Mouse (Mus musculus) erythroid progenitor cell, adult 5-6 weeks (primary cell): ENCODE measurements around the gene Dexi. TPM values are rescaled to one million over a fixed set of nuclear protein-coding genes. Genes with fewer than 3 reads are reported as not detected.
A peak's percentile ranks its signal among the peaks of the same experiment; 100 is the strongest.

ENCODE experiments used
- ATAC-seq: replicated peaks from 2 replicates; pipeline ENCODE4 v1.8.0; 2016; ENCODE audit warnings: moderate number of reproducible peaks, mild to moderate bottlenecking, moderate TSS enrichment, inconsistent platforms; ENCODE audit not compliant: poor library complexity, low FRiP score, severe bottlenecking
- total RNA-seq, 2 experiments: library from RNA; stranded (forward) in 1 of 2; stranded (reverse) in 1 of 2; fragments of 150-400 nt in 1 of 2; fragments of 186-747, 209-891 nt in 1 of 2; gene quantifications; 2 replicates each; pipeline versions ENCODE4 v1.2.3 to v1.2.4; 2015 to 2017; ENCODE audit warnings: low replicate concordance in 2 of 2

The Dexi gene
- 2.2 and 5.4 TPM in 2 replicates for total RNA-seq (2015; ENCODE audit: low replicate concordance)
- total RNA-seq (2017; ENCODE audit: low replicate concordance) = 1.8 TPM in 1 of 2 replicates, not detected in the other

DNA sequence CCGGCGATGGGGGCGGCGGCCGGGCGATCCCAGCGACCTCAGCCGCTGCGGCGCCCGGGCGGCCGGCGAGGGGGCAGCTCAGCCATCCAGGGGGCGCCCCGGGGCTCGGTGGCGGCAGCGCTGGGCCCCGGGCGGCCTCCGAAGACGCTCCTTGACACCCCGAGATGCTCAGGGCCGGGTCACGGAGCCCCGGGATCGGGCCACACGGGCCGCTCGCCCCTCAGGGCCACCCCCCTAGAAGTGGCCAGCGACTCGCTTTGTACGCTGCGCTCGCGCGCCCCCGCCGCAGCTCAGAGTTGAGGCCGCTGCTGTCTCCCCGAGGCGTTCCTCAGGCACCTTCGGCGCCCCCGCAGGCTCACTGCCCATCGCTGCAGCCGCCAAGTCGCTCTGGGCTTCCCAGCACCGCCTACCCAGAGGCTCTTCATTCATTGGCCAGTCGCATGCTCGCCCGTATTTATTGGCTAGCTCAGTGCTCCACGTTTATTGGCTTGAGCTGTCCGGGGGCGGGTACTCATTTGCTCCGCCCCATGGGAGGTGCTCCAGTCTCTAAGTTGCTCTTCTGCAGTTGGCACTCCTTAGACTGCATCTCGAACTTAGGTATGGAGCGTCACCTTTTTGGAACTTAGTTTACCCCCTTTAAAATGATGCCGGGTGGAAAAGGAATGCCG lies at the start of gene Dexi:
Gene Dexi, minus strand, starts transcription at position 357 of the 668 bp plus-strand sequence.
- ATAC-seq = peak; percentile 93

DNA sequence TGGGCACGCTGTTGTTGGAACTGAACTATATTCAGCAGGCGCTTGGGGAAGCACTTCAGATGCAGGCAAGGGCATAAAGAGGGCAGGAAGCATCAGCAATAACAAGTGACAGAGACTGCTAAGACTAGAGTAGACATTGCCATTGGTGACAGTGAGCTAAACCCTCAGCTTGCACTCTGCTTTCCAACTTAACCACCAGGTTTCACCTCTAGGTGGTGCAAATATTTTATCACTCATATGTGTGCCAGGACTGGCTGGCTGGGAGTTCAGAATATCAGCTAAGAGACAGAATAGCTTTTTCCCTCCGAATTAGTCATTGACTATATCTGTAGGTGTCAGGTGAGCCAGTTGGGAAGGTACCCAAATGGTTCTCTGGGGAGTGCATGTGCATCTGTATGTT lies 43.7 kb upstream of the Dexi start:
- ATAC-seq = no peak

- no peak for ATAC-seq
Measured at GRCm38 (mm10) chr16:10585165-10585564, 42.3 kb upstream of the Dexi start.

GRCm38 (mm10) chr16:10581234-10581898 lies 38.5 kb upstream of the Dexi start:
- ATAC-seq = no peak

DNA sequence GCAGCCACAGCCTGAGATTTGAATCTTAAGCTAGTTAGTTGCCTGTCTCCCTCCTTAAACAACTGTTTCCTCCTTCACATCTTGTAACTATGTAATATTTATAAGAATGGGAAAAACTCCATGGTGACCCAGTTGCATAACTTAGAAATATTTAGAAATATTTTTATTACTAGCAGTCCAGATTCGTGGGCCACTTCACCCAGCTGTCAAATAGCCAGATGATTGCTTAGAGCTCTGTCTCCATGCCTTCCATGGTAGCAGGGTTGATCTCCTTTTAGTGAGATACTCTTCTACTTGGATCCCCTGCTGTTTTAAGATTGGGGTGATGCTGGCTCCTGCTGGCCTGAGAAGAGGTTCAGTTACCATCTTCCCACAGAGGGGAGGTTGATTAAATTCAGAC lies 35.5 kb upstream of the Dexi start:
- no peak for ATAC-seq

- ATAC-seq = no peak
Measured at GRCm38 (mm10) chr16:10577548-10577947, 34.7 kb upstream of the Dexi start.

DNA sequence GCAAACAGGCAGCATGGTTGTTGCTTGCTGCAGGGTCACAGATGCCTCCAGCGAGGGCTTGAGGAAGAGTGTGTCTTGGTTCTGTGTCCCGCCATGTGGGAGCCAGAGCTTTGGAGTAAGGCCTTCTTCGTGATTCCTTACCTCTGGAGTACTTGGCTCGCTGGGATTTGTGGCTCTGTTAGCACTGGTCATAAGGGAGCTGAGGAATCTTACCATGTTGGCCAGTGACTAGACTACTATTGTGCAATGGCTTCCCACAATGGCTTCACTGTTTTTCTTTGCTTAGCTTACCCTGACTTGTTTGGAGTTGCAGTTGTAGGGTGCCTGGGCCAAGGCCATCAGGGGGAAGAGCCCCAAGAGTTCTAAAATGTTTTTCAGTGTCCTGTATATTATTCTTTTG lies 33.1 kb upstream of the Dexi start:
- no peak for ATAC-seq

GRCm38 (mm10) chr16:10574936-10575335 lies 32.1 kb upstream of the Dexi start:
- no peak for ATAC-seq

DNA sequence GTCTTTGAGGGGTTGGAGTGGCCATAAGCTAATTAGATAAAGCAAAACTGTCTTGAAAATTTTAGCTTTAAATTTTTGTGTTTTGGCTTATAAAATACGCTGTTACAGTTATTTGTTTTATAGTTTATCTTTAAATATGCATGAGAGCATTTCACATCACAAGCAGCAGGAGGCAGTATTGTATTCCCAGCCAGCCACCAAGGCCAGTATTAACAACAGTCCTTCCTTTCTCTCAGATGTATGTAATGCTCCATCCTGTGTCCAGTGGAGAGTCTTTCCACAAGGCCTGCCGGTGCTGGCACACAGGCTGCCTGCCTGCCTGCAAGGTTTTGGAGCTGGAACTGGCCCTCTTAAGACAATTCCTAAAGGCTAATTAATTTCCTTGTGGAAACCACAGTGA lies 29.0 kb upstream of the Dexi start:
- ATAC-seq = no peak

DNA sequence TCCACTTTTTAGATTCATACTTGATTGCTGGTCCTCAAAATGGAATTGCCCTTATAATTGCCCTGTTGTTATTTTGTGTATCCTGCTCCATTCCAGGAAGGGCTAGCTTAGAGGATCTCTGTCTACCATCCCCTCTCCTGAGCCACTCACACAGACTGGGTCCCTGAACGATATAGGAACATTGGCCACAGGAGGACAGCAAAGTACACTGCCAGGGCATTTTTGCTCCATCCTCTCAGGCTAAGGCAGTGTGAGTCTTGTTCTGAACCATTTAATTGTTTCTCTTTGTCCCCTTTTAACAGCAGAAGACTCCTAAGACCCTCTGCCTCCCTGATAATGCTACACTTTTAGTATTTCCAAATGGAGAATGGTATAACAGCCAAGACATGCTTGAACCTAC lies 27.9 kb upstream of the Dexi start:
- no peak for ATAC-seq

DNA sequence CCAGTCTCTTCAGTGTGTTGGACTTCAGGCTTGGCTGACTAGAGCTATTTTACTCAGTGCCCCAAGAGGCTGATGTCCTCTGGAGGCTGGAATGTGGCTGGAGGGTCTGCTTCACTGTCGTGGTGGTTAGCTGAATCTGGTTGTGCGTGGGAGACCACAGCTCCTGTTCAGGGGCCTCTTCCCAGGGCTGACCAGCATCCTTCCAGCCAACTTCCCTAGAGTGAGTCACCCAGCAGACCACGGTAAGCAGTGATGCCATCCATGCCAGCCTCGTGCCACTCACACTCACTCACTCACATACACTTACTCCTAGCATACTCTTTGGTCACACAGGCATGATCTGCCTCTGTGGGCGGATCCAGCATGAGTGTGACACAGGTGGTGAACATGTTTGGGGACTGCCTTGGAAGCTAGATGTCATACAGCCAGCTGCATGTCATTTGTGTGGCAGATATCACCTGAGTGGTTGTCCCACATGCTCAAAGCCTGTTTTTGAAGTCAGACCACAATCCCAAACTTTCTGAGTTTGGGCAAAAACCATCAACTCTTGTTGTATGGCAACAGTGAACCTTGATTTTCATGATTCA lies 27.0 kb upstream of the Dexi start:
- ATAC-seq = no peak

- ATAC-seq = no peak
Measured at GRCm38 (mm10) chr16:10567153-10567552, 24.3 kb upstream of the Dexi start.

DNA sequence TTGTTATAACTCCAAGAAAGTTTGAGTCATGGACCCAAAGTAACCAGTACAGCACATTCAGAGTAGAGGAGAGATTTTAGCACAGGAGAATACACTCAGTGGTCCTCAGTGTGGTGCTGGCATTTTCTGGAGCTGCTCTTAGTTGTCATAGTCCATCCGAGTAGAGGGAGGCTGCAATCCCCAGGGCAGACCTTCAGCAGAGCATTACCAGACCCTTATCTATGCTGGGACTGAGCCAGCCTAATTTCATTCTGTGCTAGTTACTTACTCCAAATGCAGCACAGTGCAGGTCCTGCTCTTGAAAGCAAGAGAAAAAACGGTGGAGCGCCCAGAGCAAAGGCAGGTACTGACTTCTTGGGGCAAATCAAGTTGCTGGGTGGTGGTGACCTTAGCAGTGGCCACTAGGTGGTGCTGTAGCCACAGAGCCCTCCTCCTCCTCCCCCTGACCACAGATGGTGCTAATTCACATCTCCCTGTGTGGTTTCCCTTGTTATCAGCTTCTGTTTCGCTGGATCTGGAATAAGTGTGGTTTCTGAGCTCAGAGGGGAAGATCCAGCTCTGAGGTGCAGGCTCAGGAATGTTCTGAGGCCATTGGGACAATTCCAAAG lies 22.5 kb upstream of the Dexi start:
- peak; percentile 61 for ATAC-seq

DNA sequence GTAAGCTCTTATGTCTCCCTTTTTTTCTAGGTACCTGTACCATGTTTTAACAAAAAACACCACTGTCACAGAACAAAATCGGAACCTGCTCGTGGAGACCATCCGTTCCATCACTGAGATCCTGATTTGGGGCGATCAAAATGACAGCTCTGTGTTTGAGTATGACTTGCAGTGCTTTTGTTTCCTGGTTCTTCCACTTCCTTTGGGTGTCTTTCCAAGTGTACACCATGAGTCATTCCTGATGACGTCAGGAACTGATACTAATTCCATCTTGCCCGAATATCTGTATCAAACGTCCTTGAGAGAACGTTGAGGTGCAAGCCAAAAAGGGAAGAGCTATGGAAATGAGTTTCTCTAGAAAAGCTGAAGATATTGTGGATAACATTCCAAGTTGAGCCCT lies 17.1 kb upstream of the Dexi start:
- no peak for ATAC-seq

DNA sequence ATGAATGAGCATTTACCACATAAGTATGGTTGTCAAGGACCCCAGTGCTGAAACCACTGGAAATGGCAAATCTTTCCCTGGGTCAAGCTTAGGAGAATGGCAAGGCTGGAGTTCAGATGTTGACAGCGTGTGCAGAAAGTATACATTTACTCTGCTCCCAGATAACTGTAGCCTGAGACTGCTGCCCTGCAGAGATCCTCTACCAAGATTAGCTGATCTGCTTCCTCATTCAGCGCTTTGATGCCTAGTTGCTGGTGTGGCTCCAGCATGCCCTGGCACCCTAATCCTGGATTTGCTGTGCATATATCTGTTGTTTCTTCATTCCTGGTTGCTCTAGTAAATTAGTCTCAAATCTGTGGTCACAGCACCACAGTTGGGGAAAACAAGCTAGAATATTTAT lies 11.0 kb upstream of the Dexi start:
- ATAC-seq = no peak

GRCm38 (mm10) chr16:10551592-10551991 lies 8.7 kb upstream of the Dexi start:
- no peak for ATAC-seq

DNA sequence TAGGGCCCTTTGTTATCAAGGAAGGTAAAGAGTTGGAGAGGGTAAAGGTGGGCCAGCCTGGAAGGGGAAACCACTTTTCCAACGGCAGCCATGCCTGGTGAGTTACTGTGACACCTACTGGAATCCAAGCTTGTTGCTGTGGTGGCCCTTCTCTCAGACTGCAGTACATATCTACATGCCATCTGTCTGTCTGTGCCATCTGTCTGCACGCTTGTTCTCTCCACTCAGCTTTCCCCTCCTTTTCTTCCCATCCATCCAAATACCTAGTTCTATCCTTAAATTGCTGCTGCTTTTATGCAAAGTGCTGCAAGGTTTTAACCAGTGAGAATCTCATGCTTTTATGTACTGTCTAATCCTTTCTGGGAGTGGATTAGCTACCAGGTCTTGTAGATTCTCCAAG lies 6.7 kb upstream of the Dexi start:
- ATAC-seq = no peak

DNA sequence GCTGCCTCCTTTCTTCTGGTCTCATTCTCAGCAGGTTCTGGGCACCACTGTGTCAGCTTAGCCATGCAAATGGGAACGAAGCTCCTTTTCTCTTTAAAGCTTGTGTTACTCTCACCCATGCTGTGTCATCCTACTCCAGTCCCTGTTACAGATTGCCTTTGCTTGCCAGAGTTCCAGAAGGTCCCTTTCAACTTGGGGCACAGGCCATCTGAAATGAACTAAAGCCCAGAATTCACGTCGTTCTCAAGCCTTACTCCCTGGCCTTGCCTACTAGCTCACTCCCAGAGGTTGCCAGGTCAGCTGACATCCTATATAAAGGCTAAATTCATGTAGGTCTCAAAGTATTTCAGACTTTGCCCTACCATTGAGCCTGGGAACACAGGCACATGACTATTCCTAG lies 6.1 kb upstream of the Dexi start:
- no peak for ATAC-seq

DNA sequence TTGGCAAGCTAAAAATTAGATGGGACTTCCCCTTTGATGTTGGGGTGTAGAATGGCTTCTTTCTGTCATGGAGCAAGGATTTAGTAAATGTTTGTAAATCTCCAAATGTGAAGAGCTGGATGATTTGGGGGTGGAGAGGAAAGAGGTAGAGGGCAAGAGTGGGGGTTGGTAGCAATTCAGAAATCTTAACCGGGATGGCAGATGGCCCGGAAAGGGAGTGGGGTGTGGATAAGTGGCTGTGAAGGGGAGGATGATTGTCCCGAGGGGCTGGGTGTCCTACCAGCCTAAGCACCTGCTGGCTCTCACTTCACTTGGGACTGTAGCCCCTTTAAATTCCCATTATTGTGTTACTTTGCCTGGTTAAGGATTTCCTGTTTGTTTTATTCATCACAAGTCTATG lies 4.0 kb upstream of the Dexi start:
- no peak for ATAC-seq

DNA sequence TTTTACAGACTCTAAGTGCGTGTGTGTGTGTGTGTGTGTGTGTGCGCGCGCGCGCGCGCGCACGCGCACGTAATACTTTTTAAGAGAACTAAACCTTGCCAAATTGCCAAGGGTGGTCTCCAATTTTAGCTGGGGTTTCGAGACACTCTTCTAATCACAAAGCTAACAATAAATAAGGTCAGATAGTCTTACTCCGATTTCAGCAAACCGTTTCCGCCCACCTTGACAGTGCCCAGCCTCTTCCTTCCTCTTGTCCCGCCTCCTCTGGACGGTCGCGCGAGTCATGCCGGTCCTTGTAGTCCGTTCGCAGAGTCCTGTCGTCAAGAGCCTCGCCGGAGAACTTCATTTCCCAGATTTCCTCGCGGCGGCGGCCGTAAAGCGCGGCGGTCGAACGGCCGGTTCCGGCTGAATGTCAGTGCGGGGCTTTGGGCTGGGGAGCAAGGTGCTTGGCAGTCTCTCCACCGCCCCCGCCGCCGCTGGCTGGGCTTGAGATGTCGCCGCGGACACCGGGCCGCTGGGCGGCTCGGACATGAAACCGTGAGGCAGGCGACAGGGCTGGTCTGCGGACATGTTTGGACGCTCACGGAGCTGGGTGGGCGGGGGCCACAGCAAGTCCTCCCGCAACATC lies 2.3 kb upstream of the Dexi start, which contains the start of gene Clec16a:
Gene Clec16a, plus strand, starts transcription at position 345 of the 628 bp plus-strand sequence.
- peak; percentile 82 for ATAC-seq
